Mouse (Mus musculus) natural killer cell, adult 2 months (primary cell): ENCODE measurements around the gene Cmip.

Experiments used
- DNase-seq, 2 experiments: peaks; one replicate each; pipeline ENCODE4 v3.0.0; 2022; ENCODE audit warnings: low spot score in 2 of 2

Gene Cmip

DNA sequence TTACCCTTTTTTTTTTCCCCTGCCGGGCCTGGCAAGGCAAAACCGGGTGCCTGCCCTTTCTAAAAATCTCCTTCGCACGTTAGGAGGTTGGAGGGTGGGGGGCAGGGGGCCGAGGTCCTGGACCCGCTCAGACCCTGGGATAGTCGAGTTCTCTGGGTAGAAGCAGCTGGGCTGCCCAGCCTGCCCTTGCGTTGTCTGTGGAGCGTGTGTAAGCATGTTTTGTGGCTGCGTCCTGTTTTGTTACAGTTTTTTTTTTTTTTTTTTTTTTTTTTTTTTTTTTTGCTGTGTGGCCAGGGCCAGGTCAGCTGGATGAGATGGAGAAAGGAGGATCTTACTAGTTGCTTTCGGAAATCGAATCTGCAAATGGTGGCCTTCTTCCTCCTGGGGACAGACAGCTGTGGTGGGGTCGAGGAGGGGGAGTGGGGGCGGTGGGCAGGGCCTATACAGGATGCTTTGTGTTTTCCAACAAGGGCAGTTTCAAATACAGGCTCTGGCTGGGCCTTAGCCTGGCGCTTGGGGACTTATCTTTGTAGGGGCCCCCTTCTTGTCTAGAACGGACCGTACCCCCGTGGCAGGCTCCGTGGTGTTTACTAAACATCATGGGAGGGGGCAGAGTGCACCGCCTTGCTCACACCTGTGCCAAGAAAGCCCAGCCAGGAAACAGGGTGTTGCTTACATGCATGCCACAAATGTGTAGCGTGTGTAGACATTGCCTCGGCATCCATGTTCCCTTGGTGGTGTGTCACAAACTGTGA, 1.1 kb downstream of the Cmip start:
- DNase-seq = peak; percentile 28 to 32

DNA sequence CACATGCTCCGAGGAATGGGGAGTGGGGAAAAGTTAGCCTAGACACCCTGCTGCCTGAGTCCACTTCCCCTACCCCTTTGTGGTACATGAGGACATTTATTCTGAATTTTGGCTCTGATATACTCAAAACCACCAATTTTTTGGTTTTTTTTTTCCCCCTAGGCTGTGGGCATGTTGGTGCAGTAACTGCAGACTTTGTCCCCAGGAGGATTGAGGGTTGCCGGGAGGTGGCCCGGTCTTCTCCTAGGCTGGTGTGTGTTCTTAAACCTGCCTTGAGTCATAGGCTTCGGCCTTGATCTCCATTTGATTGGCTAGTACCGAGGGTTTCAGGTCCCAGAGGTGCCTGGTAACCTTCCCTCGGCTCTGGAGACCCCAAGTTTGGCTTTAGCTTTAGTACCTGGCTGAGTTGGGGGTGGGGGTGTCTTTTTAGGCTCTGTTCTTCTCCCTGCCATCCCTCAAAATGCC, 1.7 kb downstream of the Cmip start:
- DNase-seq = no peak

DNA sequence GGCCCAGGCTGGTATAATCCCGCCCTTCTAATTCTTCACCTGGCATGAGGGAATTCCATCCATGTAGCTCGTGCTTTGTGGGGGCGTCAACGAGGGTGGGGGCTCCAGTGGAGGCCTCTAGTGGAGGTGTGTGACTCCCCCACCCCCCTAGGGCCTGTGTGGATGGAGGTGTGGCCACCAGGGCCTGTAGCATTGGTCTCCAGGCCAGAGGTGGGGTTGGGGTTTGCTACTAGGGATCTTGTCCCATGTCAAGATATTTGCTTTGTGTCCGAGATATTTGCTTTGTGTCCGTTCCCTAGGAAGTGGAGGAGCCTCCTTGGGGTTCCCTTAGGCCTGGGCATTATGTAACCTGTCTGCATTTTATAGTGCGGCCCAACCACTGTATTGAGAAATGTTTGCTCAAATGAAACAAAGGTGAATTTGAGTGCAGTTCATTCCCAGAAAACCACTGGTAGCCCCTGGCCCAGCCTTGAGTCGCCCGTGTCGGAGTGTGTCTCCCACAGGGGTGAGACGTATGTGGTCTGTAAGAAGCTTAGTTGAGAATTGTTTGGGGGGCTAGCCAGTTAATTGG, 2.7 kb downstream of the Cmip start:
- no peak for DNase-seq

DNA sequence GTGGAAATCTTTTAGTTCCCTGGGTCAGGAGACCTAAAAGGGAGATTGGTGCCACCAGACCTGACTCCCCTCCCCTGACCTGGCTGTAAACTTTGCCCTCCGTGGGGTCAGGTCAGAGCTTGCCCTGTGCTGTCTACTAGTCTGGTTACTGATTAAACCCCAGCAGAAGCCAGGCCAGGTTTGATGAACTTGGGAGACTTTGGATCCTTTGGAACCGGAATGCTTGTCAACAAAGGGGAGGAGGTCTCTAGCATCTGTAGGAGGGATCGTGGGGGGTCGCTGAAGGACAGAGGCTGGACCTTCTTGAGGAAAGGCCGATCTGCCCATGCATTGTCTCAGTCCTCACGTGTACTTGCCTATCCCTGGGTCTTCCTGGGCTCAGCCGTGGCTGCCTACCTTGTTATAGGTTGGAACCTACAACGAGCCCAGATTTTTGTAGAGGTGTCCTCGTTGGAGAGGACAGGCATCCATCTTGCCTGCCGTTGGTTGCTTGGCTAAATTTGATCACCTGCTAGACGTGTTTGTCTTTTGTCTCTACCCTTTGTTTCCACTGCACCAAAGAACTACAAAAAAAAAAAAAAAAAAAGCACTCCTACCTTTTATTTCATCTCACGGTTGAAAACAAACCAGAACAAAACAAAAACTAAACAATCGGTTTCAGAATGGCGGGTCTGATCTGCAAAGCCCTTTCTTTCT, 3.5 kb downstream of the Cmip start:
- no peak for DNase-seq

DNA sequence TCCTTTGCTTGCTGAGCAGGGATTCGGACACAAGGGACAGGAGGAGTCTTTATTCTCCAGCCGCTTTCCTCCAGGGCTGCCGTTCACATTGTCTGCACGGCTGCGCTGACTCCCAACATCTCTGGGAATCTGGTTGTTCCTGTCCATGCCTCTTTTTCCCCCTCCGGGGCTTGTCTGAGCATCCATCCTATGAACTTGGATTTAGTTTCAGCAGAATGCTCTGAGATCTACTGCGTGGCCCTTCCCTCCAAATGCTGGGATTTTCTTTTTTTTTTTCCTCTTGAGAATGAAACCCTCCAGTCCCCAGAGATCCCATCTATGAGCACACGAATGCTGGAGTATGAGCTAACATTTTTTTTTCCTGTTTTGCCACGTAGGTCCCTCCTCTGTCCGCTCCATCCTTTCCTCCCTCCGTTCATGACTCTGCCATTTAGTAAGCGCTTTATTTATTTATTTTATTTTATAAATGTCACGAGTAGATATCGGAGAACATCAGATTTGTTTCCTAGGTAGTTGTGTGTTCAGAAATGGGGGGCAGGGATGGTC, 4.1 kb downstream of the Cmip start:
- no peak for DNase-seq

DNA sequence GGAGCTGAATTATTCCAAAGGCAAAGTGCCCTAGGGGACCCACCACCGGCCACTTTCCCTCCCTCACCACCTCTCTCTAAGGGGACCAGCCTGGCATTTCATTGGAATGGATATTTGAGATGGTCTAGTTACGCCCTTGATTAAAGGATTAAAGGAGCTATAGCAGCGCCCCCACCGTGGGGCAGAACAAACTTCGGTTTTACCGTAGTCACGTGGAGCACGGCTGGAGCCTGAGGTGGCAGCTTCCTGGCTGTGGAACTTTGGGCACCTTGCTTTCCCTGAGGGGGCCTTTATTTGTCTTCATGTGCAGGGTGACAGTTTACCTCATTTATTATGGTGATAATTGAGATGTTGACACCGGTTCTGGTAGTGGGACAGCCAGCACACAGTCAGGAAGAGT, 4.8 kb downstream of the Cmip start:
- DNase-seq = no peak

DNA sequence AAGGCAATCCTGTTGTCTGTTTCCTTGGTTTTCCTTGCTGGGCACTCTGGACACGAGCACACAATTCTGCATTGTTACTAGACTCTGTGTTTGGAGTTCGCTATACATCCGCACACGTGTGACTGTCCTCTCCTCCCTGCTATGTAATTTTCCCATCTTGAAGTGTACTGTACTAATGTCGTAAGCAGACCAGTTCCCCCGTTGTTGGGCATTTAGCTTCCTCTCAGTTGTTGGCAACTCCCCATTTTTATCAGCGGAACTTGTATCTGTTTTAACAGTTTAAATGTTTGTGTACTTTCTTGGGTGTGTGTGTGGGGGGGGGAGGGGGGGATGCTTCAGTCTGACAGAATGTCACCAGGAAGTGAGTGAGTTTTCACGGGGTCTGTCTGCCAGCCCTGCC, 5.8 kb downstream of the Cmip start:
- DNase-seq = no peak

DNA sequence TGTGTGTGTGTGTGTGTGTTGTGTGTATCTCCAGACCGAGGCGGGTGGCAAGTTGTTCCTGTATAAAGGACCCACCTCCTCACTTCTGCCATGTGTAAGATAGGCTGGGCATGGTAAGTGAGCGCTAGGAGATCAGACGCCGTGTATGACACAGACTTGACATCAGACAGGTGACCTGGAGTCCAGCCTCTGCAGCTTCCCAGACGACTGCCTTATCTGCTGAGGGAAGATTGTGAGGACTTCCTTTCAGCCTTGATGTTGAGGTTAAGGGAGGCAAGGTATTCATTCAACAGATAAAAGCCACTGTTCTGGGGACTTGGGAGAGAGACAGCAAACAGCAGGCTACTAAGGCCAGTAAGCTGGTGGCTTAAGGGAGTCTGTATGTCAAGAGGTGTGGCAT, 6.6 kb downstream of the Cmip start:
- no peak for DNase-seq

DNA sequence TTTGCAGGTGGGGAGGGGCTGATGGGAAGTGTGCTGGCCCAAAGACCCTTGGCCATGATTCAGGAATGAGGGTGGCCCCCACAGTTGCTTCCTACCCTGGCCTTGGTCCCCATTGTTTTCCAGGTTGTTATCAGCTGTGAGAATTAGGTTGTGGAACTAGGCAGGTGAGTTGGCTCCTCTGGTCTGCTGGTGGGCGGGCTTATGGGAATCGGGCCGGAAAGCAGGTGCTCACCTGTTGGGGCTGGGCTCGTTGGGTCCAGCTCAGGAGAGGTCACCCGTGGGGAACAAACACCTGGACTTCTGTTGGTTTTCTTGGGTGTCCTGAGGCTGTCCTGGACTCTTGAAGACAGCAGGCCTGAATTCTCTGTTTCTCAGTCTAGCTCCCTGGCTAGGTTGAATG, 8.2 kb downstream of the Cmip start:
- DNase-seq = no peak

DNA sequence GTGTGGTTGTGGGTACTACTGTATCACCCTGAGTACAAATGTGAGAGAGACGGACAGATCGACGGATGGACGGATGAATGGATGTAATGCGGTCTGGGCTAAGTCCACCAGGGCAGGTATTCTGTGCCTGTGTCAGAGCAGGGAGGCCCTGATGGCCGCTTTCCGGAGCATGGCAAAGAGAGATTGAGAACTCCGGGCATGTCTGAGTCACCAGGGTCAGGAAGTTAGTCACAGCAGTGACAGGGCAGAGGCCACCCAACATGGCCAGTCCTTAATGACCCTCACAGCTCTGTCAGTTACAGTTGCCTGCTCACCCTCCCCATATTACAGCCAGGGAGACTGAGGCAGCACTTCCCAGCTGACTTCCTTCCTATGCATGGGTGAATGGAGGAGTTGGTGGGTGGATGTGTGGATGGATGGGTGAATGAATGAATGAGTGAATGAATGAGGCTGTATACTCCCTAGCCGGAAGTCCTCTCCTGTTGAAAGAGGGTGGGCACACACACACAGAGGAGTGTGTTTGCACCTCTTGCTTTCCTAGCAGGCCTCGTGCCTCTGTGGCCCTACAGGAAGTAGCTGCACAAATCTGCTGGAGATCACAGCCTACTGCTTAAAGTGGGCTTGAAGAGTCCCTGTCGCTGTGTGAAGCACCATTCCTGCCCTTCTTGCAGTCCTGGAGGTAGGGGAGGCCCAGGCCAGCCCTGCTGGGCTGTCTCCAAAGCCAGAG, 10.7 kb downstream of the Cmip start:
- no peak for DNase-seq

DNA sequence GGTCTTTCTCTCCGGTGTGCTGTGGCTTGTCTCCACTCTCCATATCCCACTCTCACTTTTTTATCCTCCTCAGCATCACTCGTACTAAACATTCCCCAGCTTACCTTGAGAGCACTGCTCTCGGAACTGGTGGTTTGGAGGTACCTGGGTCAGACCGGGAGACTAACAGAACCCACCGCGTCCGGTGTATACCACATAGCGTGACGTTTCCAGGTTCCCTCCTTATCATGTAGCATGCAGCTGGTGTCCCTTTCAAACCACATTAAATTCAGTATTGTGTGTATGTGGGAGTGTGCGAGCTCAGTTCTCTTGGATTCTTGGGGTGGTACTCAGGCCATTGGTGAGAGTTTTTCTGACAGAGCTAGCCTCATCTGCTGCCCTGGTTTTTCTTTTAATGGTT, 21.4 kb downstream of the Cmip start:
- no peak for DNase-seq

DNA sequence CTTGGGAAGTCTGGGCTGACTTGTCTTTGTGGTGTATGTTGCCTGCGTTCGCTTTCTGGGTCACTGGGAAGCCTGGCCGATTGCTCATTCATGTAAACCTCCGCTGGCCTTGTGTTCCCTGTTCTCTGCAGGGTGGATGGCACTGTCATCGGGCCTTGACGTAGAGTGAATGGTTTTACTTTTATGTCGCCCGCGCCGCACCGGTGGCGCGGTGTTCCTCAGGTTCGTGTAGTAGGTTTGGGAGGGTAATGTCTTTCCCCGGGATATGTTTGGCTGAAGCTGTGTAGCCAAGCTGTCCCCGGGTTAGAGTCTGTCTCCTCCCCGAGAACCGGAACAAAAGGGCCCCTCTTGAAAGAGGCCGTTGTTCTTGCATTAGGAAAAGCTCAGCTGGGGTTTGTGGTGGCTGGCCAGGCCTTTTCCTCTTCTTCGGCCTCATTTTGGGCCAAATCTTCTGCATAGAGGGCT, 21.8 kb downstream of the Cmip start:
- DNase-seq = no peak

DNA sequence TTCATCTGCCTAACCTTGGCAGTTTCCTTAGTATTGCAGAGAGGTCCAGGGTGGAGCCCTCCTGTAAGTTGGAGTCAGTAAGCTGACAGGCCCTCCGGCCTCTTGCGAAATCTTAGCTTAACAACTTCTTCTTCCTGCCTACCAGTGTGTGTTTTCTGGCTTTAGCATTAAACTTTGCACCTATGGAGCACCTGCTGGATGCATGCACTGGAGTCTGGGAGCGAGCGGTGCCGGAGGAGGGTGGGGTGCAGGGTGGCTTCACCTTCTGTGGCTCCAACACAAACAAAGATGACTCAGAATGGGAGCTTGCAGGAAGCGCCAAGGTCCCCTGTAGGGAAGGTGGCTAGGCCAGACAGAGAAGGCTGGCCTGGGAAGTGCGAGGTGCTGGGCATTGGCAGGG, 23.6 kb downstream of the Cmip start:
- no peak for DNase-seq

DNA sequence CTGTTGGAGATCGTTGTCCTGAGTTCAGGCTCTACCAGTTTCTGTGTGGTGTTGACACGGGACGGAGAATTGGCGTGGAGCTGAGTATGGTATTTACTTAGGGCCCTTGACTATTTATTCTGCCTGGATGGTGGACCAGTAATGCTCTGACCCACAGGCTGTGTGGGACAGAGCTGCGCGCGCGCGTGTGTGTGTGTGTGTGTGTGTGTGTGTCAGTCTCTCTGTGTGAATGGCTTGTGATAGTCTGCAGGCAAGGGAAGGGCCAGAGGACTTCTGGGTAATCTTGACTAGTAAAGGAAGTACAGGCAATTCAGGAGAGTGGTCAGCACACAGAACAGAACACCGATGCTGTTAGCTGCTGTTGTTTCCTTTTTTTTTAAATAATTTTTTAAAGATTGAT, 24.8 kb downstream of the Cmip start:
- peak in 1 of 2 experiments; percentile 48 for DNase-seq

DNA sequence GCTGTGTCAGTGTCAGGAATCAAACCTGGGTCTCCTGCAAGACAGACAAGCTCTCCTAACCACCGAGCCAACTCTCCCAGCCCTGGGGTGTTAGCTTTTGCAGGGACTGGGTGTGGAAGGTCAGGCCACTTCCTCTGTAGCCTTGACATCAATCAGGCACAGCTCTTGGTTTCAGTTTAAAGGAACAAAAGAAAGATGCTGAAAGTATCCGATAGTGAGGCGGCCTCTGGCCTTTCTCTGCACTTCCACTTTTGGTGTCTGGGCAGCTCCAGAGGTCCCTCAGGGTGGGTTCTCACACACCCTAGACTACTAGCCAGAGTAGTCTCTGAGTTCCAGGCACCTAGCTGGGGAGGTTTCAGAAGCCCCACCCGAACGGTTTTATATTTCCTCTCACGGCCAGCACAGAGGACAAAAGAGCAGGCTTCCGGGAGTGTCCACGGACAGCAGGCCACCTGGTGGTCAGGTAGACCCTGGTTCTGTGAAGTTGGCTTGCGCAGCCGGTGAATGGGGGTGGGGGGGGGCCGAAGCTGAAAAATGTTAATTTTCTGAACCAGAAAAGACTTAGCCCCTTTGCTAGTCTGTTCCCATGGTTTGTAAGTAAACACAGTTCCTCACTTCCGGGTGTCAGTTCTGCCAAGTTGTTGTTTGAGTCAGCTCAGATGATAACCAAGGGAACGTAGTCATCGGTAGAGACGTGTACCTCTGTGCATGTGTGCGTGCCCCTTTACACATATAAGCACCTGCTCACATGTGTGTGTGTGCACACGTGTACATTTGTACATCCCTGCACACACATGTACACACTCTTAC, 25.5 kb downstream of the Cmip start:
- peak; percentile 56 to 73 for DNase-seq

DNA sequence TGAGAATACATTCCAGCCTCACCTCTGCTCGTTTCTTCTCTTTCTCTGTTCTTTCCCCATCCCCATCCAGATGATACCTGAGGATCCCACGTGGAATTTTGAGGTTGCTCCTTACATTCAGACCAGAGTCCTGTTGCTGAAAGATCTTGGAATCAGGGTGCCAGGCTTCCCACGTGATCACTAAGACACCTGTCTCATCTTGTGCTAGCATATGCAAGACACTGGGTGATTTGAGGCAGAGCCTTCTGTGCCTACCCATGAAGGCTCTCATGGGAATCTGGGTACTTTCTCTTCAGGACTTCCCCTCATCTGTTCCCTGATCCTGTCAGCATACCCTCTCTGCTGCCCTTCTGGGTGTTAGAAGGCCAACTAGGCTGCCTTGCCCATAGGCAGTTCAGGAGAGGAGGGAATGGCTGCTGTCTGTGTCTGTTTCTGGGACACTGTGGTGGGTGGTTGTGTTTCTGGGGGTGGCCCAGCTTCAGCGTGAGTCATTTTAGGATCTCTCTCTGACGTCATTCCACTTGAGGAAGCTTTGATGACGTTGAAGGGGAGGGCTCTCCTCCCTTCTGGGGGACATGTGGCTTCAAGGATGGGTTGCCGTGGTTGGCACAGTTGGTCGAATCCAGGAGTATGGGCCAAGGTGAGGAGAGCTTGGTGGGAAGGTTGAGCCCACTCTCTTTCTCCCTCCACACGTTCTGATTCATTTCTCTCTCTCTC, 28.1 kb downstream of the Cmip start:
- peak; percentile 32 to 59 for DNase-seq

DNA sequence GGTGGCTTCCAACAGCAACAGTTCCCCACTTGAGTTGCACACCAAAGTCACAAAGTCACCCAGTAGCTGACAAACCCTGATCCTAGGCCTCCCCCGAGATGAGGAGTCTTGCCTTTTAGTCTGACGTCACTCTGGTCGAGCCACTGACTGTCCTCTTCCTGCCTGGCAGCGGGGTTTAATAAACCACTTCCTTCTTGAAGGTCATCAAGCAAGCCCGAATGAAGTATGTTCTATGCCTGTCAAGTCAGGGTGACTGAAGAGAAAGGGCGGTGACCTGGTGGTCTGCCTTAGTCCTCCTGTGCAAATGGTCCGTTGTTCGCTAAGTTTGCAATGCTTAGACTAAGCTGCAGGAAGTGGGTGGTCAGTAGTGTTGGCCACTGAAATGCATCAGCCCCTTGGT, 31.1 kb downstream of the Cmip start:
- peak; percentile 83 to 93 for DNase-seq

DNA sequence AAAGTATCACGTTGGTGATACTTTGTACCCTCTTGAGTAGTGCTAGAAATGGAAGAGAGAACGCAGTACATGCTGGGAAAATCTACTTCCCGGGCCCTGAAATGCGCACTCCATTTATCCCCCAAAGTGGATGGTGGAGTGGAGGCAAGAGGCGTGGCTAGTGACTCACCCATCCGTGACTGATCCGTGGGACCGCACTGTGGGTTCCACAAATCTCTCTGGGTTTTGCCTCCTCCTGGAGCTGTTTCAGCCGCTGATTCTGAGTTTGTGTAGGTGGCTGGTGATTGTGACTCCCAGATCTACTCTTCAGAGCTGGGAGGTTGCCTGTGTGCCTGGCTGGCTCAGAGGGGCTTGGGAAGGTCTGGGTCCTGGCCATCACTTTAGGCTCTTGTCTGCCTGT, 32.2 kb downstream of the Cmip start:
- DNase-seq = no peak

DNA sequence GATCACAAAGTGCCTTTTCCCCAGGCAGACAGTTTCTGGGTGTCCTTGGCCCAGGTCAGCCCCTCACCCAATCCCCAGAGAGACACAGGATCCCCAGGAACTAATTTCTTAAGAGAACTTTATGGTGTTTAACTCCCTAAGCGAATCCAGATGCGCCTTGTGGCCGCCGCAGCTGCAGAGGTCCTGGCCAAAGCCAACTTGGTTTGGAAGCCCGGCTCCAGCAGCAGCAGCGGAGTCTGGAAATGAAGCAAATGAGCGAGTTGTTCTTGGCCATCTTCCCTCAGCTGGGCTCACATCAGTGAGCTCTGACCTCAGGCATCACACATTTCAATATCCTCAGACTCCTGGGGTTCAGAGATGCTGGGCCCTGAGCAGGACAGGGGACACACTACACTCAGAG, 33.6 kb downstream of the Cmip start:
- DNase-seq = no peak

DNA sequence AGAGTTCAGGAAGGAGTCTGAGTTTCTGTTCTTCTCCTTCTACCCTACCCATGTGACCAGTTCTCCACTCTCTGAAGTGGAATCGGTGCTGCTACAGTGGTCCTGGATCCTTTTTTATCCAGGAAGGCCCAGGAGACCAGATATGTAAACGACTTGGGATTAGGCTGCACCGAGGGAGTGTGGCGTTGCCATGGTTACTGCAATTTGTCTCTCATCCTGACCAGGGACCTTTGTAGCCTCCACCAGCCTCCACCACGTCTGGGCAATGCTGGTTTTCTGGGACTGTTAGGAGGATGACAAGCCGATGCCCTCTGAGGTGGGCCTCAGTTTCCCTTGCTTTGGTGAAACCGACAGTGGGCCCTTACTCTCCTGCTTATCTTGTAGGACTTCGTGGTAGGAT, 35.4 kb downstream of the Cmip start:
- DNase-seq = no peak

DNA sequence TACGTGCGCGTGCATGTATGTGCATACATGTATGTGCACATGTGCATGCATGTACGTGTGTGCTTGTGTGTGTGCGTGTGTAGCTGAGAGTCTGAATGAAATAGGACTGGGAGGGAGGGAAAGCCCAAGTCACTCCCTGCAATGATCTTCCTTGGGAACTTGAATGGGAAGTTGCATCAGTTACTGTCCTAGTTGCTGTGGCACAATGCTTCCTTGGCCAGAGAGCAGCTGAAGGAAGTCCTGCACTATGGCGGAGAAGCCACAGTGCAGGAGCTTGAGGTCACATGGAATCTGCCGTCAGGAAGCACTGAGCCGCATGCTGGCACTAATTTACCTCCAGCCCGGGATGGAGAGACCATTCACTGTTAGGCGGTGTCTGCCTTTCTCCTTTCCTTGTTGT, 37.9 kb downstream of the Cmip start:
- DNase-seq = no peak
